Mouse (Mus musculus): ENCODE measurements around the gene Olfr286. TPM values are rescaled to one million over a fixed set of nuclear protein-coding genes. Genes with fewer than 3 reads are reported as not detected.

The Olfr286 gene
- not detected in 2 replicates for polyA plus RNA-seq (2016; fragmentation: Nextera tagmentation; extraction: Ambion mirVana)

DNA sequence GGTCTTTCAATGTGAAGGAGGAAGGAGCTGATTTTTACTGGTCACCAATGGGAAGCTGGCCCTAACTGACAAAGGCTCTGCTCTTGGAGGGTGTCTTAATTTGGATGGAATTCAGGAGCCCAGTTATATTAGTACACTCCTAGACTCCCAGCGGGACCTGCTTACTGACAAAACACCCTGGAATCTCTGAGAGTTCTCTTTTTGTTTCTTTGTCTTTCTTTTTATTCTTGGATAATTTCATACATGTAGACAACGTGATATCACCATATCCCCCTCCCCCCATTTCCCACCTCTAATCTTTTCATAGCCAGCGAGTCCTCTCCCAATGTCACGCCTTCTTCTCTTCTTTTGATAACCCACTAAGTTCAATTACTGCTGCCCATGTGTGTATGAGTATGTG lies at the start of gene Olfr286:
TSS of gene Olfr286 (minus strand) at position 101 of the 400 bp plus-strand sequence.
- Histone ChIP-seq H3K36me3 (no peaks in the 10 kb centered on the region), H3K4me1 (replicated peaks) (no peaks in the 10 kb centered on the region), H3K27me3 (ENCODE audit: insufficient read depth, poor library complexity, severe bottlenecking) (no peaks in the 10 kb centered on the region), H3K9me3 (0 out of 2 replicates have a peak, but pooled peaks cover 2% of the 10 kb centered on the region), H3K27ac (no peak within 1 kb of the TSS), H3K4me3 (no peak within 1 kb of the TSS)
- 89% methylated on average over 4 of the region's 4 CpGs for WGBS
- no peak for DNase-seq (ENCODE audit: low spot score)

DNA sequence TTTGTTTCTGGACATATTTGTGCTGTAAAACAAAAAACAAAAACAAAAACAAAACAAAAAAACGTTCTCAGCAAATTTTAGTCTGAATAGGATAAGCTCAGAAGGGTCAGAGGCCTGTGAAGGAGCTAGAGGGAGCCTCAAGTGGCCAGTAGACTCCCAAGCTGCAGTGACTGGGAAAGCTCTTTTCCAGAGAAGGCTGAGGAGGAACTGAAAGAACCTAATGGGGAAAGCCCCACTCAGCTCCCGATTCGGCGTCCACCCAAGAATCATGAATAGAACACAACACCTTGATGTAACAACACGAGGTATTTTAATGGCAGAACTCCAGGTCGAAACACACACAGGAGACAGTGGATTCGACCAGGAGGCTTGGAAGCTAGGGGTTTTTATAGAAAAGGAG lies 23.5 kb upstream of the Olfr286 start:
- Histone ChIP-seq H3K4me1 (replicated peaks) (no peaks in the 10 kb centered on the region), H3K27me3 (ENCODE audit: insufficient read depth, poor library complexity, severe bottlenecking) (no peaks in the 10 kb centered on the region), H3K27ac (no peak overlapping the region), H3K4me3 (no peak overlapping the region), H3K36me3 (no peaks in the 10 kb centered on the region), H3K9me3 (no peaks in the 10 kb centered on the region)
- no peak for DNase-seq (ENCODE audit: low spot score)
- WGBS: 87% methylated on average over 7 of the region's 7 CpGs

DNA sequence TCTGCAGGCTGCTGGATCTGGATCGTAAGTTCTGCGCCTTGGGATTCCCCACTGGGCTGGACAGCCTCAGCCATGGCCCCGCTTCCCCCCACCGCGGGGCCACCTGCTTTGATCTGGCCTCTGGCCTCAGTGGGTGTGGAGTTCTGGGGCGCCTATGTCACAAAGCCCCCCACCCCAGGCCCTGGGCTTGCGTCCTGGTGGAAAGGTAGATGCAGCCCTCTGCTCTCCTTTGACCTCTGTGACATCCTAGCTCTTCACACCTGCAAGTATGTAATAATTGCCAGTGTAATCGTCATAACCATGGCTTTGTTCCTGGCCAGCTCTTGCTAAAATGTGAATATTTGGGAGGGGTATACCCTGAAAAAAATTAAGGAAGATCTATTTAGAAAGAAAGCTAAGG lies 22.9 kb upstream of the Olfr286 start, which contains the start of gene H1fnt:
TSS of gene H1fnt (minus strand) at position 101 of the 400 bp plus-strand sequence.
- WGBS: 81% methylated on average over 8 of the region's 8 CpGs
- Histone ChIP-seq H3K9me3 (no peaks in the 10 kb centered on the region), H3K27me3 (ENCODE audit: insufficient read depth, poor library complexity, severe bottlenecking) (no peaks in the 10 kb centered on the region), H3K4me1 (replicated peaks) (no peaks in the 10 kb centered on the region), H3K27ac (no peak within 1 kb of the TSS), H3K36me3 (no peaks in the 10 kb centered on the region), H3K4me3 (no peak within 1 kb of the TSS)
- DNase-seq (ENCODE audit: low spot score): no peak

DNA sequence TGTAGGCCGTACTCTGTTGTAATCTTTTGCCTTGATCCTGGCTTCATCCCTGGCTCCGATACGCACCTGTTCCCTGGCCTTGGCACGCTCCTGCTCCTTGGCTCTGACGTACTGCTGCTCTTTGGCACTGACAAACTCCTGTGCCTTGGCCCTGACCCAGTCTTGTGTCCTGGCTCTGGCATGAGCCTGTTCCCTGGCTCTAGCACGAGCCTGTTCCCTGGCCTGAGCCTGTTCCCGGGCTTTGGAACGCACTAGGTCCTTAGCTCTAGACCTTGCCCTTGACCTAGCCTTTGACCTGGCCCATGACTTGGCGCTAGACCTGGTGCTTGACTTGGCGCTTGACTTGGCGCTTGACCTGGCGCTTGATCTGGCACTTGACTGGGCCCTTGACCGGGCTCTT lies 22.0 kb upstream of the Olfr286 start:
- H3K36me3 ChIP-seq: no peaks in the 10 kb centered on the region
- no peak for DNase-seq (ENCODE audit: low spot score)
- H3K4me1 ChIP-seq (replicated peaks): no peaks in the 10 kb centered on the region
- 94% methylated on average over 13 of the region's 13 CpGs for WGBS
- H3K27ac ChIP-seq: no peak overlapping the region
- H3K27me3 ChIP-seq (ENCODE audit: insufficient read depth, poor library complexity, severe bottlenecking): no peaks in the 10 kb centered on the region
- no peak overlapping the region for H3K4me3 ChIP-seq
- H3K9me3 ChIP-seq: no peaks in the 10 kb centered on the region

DNA sequence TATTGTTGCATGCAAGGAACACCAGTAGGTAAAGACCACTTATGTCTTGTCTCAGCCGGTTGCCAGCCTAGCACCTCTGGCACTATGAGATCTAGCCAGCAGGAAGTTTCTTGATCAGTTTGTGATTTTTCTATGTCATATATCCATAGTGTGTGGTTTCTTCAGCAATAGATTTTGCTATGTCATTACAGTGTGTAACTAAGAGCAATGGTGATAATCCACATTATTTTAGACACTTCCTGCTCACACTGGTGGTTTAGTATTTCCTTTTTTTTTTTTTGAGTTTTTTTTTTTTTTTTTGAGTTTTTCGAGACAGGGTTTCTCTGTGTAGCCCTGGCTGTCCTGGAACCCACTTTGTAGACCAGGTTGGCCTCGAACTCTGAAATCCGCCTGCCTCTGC lies 1.2 kb upstream of the Olfr286 start:
- no peaks in the 10 kb centered on the region for H3K36me3 ChIP-seq
- WGBS: 87% methylated on average over 4 of the region's 4 CpGs
- no peaks in the 10 kb centered on the region for H3K27me3 ChIP-seq (ENCODE audit: insufficient read depth, poor library complexity, severe bottlenecking)
- no peak overlapping the region for H3K4me3 ChIP-seq
- no peaks in the 10 kb centered on the region for H3K4me1 ChIP-seq (replicated peaks)
- no peak for DNase-seq (ENCODE audit: low spot score)
- H3K9me3 ChIP-seq: 0 out of 2 replicates have a peak, but pooled peaks cover 2% of the 10 kb centered on the region
- H3K27ac ChIP-seq: no peak overlapping the region

DNA sequence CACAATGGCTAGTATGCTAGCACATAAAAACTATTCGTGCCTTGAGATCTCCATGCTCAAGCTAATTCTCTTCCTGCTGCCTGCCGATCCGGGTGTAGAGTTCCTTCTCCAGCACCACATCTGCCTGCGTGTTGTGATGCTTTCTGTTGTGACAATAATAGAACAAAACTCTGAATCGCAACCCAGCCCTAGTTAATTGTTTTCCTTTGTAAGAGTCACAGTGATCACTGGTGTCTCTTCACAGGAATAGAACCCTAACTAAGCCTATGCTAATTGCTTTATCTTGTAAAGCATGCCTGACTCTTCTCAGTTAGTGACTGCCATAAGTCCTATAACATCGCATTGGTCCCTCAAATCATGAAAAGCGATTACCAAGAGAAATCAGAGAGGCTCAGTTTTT lies 8.2 kb downstream of the Olfr286 start:
- no peaks in the 10 kb centered on the region for H3K4me1 ChIP-seq (replicated peaks)
- no peak for DNase-seq (ENCODE audit: low spot score)
- no peaks in the 10 kb centered on the region for H3K36me3 ChIP-seq
- 65% methylated on average over 7 of the region's 7 CpGs for whole genome bisulfite sequencing
- H3K4me3 ChIP-seq: no peak overlapping the region
- H3K27me3 ChIP-seq (ENCODE audit: insufficient read depth, poor library complexity, severe bottlenecking): no peaks in the 10 kb centered on the region
- no peak overlapping the region for H3K27ac ChIP-seq
- no peaks in the 10 kb centered on the region for H3K9me3 ChIP-seq

DNA sequence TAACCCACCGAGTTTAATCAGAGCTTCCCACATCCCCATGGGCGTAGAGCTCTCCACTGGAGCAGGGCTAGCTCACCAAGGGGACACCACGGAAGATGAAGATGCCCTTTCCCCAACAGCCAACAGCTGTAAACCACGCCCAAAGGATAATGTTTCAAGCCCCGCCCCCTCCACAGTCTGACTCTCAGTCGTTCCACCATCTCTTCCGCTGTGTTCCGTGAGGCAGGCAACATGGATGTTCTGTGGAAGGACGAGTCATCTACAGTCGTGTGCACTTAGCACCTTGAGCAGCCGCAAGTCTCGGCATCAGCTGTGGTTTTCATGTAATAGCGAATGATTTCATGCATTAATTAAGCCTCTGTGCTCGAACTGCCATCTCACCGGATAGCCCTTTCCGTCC lies 8.6 kb downstream of the Olfr286 start:
- Histone ChIP-seq H3K4me1 (replicated peaks) (no peaks in the 10 kb centered on the region), H3K36me3 (no peaks in the 10 kb centered on the region), H3K27me3 (ENCODE audit: insufficient read depth, poor library complexity, severe bottlenecking) (no peaks in the 10 kb centered on the region), H3K9me3 (no peaks in the 10 kb centered on the region), H3K27ac (no peak overlapping the region), H3K4me3 (no peak overlapping the region)
- 42% methylated on average over 16 of the region's 16 CpGs for WGBS
- DNase-seq (ENCODE audit: low spot score): peak; percentile 5

DNA sequence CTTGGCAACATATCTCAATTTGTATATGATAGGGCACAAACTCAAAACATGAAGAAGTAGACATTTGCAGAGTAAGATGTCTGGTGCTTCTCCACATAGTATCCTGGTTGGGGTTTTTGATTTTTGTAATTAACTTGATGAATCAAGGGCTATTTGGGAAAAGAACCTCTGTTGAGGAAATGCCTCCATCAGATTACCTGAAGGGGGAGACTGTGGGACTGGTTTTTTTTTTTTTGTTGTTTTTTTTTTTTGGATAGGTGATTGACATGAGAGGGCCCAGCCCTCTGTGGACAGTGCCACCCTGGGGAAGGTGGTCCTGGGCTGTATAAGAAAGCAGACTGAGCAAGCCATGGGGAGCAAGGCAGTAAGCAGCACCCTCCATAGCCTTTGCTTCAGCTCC lies 11.9 kb downstream of the Olfr286 start:
- no peaks in the 10 kb centered on the region for H3K36me3 ChIP-seq
- H3K4me1 ChIP-seq (replicated peaks): no peaks in the 10 kb centered on the region
- no peak overlapping the region for H3K27ac ChIP-seq
- no peaks in the 10 kb centered on the region for H3K27me3 ChIP-seq (ENCODE audit: insufficient read depth, poor library complexity, severe bottlenecking)
- no peak overlapping the region for H3K4me3 ChIP-seq
- no peaks in the 10 kb centered on the region for H3K9me3 ChIP-seq
- no peak for DNase-seq (ENCODE audit: low spot score)

DNA sequence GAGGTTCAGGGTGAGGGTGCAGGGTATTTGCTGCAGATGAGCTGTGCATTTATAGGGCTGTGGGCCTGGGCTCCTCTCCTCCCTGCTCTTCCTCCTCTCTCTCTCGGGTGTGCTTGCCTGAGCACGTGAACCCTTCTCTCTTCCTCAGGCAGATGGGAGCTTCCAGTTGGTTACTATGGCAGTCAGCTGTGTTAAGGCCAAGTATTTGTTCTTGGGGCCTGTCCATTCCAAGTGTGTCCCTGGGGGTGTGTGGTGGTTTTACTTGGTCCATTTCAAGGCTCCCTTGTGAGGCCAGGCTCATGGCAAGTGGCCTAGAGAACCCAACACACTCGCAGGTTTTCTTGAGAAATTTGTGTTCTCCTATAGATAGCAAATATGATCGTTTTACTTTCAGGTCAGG lies 13.4 kb downstream of the Olfr286 start, which contains the start of the genes Gm44579 and Olfr287:
TSS of gene Gm44579 (minus strand) at position 101 of the 400 bp plus-strand sequence.
TSS of gene Olfr287 (minus strand) at position 180 of the 400 bp plus-strand sequence.
- Histone ChIP-seq H3K27me3 (ENCODE audit: insufficient read depth, poor library complexity, severe bottlenecking) (no peaks in the 10 kb centered on the region), H3K27ac (no peak within 1 kb of the TSS), H3K36me3 (no peaks in the 10 kb centered on the region), H3K9me3 (no peaks in the 10 kb centered on the region), H3K4me1 (replicated peaks) (no peaks in the 10 kb centered on the region), H3K4me3 (no peak within 1 kb of the TSS)
- DNase-seq (ENCODE audit: low spot score): no peak
- WGBS: 68% methylated on average over 4 of the region's 4 CpGs

DNA sequence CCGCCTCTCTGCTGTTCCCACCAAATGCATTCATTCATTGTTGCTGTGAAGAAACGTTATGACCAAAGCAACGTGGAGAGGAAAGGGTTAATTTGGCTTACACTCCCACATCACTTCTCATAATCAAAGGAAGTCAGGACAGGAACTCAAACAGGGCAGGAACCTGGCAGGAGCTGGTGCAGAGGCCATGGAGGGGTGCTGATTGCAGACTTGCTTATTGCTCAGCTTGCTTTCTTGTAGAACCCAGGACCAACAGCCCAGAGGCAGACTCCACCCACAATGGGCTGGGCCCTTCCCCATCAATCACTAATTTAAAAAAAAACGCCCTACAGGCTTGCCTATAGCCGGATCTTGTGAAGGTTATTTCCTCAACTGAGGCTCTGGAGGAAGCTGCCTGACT lies 20.1 kb downstream of the Olfr286 start:
- Histone ChIP-seq H3K27ac (no peak overlapping the region), H3K36me3 (no peaks in the 10 kb centered on the region), H3K4me1 (replicated peaks) (no peaks in the 10 kb centered on the region), H3K4me3 (no peak overlapping the region), H3K27me3 (ENCODE audit: insufficient read depth, poor library complexity, severe bottlenecking) (no peaks in the 10 kb centered on the region), H3K9me3 (no peaks in the 10 kb centered on the region)
- WGBS: 79% methylated on average over 5 of the region's 5 CpGs
- no peak for DNase-seq (ENCODE audit: low spot score)

DNA sequence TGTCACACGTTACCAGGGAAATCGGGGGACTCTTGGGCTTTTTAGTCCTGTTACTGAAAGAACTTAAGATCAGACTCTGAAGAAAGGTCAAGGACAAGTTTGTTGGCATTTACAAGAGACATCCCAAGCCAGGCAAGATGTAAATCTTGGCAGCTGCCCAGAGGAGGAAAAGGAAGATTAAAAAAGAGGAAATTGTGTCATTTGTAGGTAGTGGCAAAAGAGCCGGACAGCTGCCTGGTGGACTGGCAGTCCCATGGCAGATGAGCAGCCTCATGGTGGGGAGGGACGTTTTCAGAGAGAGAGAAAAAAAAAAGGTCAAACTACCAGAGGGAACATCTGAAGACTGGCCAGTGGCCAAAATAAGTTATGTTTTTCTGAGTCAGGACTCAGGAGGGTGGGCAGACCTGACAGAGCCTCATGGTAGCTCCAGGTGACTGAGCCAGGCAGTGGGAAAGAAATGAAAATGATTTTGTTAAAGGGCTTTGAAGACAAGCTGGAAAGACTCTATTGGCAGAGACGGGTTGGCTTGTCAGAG lies 20.8 kb downstream of the Olfr286 start:
- 82% methylated on average over 5 of the region's 5 CpGs for WGBS
- no peaks in the 10 kb centered on the region for H3K9me3 ChIP-seq

DNA sequence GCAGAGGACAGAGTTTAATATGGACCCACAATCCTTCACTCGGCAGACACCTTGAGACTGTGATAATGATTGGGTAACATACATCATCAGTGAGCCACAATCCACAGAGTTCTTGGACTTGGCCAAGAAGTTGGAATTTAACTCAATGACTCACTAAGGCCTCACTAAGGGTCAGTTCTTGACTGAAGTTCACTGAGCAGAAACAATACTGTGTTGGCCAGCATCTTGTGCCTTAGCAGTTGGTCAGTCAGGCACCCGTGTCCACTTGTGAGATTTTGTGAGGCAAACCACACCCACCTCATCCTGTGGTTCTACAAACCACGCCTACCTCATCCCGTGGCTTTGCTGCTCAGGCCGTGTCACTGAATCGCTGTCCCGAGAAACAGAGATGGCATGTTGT lies 24.6 kb downstream of the Olfr286 start:
- Histone ChIP-seq H3K27me3 (ENCODE audit: insufficient read depth, poor library complexity, severe bottlenecking) (no peaks in the 10 kb centered on the region), H3K4me1 (replicated peaks) (no peaks in the 10 kb centered on the region), H3K9me3 (no peaks in the 10 kb centered on the region), H3K36me3 (no peaks in the 10 kb centered on the region), H3K27ac (no peak overlapping the region), H3K4me3 (no peak overlapping the region)
- DNase-seq (ENCODE audit: low spot score): no peak
- 82% methylated on average over 7 of the region's 7 CpGs for WGBS

More for the DNA sequence above, 20.8 kb downstream of the Olfr286 start:
- DNase-seq (ENCODE audit: low spot score): no peak
- Histone ChIP-seq H3K36me3 (no peaks in the 10 kb centered on the region), H3K27ac (no peak overlapping the region), H3K4me3 (no peak overlapping the region), H3K27me3 (ENCODE audit: insufficient read depth, poor library complexity, severe bottlenecking) (no peaks in the 10 kb centered on the region), H3K4me1 (replicated peaks) (no peaks in the 10 kb centered on the region)

DNA sequence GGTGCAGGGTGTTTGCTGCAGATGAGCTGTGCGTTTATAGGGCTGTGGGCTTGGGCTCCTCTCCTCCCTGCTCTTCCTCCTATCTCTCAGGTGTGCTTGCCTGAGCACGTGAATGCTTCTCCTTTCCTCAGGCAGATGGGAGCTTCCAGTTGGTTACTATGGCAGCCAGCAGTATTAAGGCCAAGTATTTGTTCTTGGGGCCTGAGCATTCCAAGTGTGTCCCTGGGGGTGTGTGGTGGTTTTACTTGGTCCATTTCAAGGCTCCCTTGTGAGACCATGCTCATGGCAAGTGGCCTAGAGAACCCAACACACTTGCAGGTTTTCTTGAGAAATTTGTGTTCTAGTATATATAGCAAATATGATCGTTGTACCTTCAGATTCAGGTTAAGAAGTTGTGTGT lies 38.8 kb downstream of the Olfr286 start, which contains the start of gene Olfr288:
TSS of gene Olfr288 (minus strand) at position 101 of the 400 bp plus-strand sequence.
- no peak for DNase-seq (ENCODE audit: low spot score)
- WGBS: 62% methylated on average over 3 of the region's 3 CpGs
- H3K9me3 ChIP-seq: no peaks in the 10 kb centered on the region
- no peak within 1 kb of the TSS for H3K4me3 ChIP-seq
- H3K36me3 ChIP-seq: no peaks in the 10 kb centered on the region
- no peaks in the 10 kb centered on the region for H3K27me3 ChIP-seq (ENCODE audit: insufficient read depth, poor library complexity, severe bottlenecking)
- H3K4me1 ChIP-seq (replicated peaks): no peaks in the 10 kb centered on the region
- no peak within 1 kb of the TSS for H3K27ac ChIP-seq

DNA sequence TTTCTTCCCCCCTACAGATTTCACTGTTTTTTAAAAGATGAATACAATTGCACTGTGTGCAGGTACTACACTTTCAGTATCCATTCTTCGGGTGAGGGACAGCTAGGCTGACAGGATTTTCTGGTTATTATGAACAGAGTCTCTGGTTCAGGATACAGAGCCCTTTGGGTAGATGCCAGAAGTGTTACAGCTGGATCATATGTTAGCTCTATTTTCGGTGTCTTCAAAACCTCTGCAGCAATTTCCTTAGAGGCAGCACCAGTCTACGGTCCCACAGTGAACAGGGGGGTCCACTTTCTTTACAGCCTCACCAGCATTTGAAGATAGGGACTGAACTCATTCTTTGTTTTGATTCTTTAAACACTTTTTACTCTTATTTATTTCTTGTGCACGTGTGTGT lies 49.8 kb downstream of the Olfr286 start:
- Histone ChIP-seq H3K9me3 (no peaks in the 10 kb centered on the region), H3K4me3 (no peak overlapping the region), H3K27ac (no peak overlapping the region), H3K4me1 (replicated peaks) (peaks cover 13% of the 10 kb centered on the region), H3K36me3 (no peaks in the 10 kb centered on the region), H3K27me3 (ENCODE audit: insufficient read depth, poor library complexity, severe bottlenecking) (peaks cover 9% of the 10 kb centered on the region)
- no peak for DNase-seq (ENCODE audit: low spot score)
- WGBS: 82% methylated on average over 4 of the region's 4 CpGs

Data from hindbrain, embryonic 10.5 days (tissue).